Mouse (Mus musculus) right cerebral cortex, postnatal 10 days (tissue): ENCODE measurements around the gene Gm10382.
"Not testable (repeated sequence)": the region's sequence is repeated elsewhere in the genome, so short reads cannot be mapped to it uniquely, and the experiment has no call there.

Experiments
- DNase-seq, 2 experiments: peaks; one replicate each; pipeline ENCODE4 v3.0.0; 2021; ENCODE audit warnings: low spot score in 2 of 2

Gene Gm10382

GRCm38 (mm10) chr5:125413763-125414162 lies 24.6 kb downstream of the Gm10382 start:
- DNase-seq = no peak

- DNase-seq = no peak
These were observed 27.1 kb downstream of the Gm10382 start for GRCm38 (mm10) chr5:125416183-125416582.

GRCm38 (mm10) chr5:125418636-125419035 lies 29.5 kb downstream of the Gm10382 start:
- no peak for DNase-seq

- DNase-seq = no peak
These were observed 30.0 kb downstream of the Gm10382 start for GRCm38 (mm10) chr5:125419124-125419523.

GRCm38 (mm10) chr5:125425698-125426276 lies 36.7 kb downstream of the Gm10382 start:
- DNase-seq = no peak

GRCm38 (mm10) chr5:125426343-125426742 lies 37.2 kb downstream of the Gm10382 start:
- DNase-seq = no peak

GRCm38 (mm10) chr5:125432324-125432723 lies 43.2 kb downstream of the Gm10382 start:
- DNase-seq = not testable (repeated sequence)

- peak; percentile 96 to 97 for DNase-seq
These were observed 44.7 kb downstream of the Gm10382 start, which contains the start of gene Dhx37 for GRCm38 (mm10) chr5:125433793-125434337. Gene Dhx37 (minus strand): TSS chr5:125434121.

- not testable (repeated sequence) for DNase-seq
These were observed 45.2 kb downstream of the Gm10382 start for GRCm38 (mm10) chr5:125434347-125434746.
